Mouse (Mus musculus) natural killer cell, adult 2 months (primary cell): ENCODE measurements around the gene Pcsk7.

Experiments used
- DNase-seq, 2 experiments: peaks; one replicate each; pipeline ENCODE4 v3.0.0; 2022; ENCODE audit warnings: low spot score in 2 of 2

The Pcsk7 gene

DNA sequence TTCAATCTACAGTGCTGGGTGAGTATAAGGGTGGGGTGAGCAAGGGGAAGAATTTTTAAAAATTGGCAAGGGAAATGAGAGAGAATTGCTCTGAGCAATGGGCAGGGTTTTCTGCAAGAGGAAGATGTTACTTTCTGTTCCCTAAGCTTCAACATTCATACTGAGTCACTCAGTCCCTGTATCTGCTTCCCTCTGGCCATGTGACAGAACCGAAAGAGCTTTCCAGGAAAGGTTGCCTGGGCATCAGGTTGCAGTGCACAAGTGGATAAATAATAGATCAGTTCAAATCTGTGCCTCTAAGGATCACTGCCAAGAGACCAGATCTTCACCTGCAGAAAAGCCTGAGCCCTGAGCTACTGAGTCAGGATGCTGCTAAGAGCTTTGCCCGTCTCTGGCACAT, 55.6 kb downstream of the Pcsk7 start:
- no peak for DNase-seq

DNA sequence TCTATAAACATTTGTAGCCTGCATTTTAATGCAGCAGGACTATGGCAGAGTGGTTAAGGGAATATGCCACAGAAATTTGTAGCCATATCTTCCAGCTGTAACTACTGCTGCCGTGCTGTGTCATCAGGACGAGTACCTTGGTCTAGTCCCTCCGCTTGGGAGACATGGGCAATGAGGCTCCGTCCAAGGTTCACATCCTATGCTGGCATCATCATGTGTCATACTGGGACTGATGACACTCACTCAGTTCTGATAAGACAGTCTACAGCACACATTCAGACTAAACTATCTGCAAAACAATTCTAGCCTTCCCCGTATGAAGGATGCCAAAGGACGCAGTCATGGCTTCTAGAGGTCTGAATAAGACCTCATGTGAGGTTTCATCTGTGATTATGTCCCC, 57.3 kb downstream of the Pcsk7 start:
- DNase-seq: no peak

DNA sequence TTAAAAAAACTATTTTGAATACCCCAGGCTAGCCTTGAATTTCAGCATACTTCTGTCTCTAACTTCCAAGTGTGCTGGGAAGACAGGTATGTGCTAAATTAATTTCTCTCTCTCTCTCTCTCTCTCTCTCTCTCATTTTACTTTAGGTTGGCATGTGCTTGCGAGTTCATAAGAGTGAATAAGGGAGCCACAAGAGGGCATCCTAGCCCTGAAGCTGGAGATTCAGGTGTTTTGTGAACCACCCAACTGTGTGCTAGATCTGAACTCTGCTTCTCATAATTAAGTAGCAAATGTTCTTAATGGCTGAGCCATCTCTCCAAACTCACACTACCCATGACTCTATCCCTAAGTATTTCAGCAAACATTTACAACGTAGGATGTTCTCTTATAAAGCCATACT, 70.6 kb downstream of the Pcsk7 start:
- DNase-seq: no peak
